Mouse (Mus musculus) E14TG2a.4 (cell line): Measurements from ENCODE around the gene Csde1.
A peak's percentile ranks its signal among the peaks of the same experiment; 100 is the strongest.

Experiments
- CTCF ChIP-seq: conservative IDR thresholded peaks from 2 replicates; pipeline ENCODE4 v1.5.1; 2014; ENCODE audit warnings: low read length
- NANOG ChIP-seq: IDR thresholded peaks from 2 replicates; pipeline ENCODE4 v1.6.1; 2014; ENCODE audit warnings: borderline replicate concordance, low read length, mixed read lengths
- POU5F1 ChIP-seq: IDR thresholded peaks from 2 replicates; pipeline ENCODE4 v1.6.1; 2014; ENCODE audit warnings: low read length, borderline replicate concordance

- TF ChIP-seq CTCF (peak; percentile 60), POU5F1 (no peak), NANOG (no peak)
Measured at GRCm38 (mm10) chr3:103099667-103100066, 79.4 kb downstream of the Csde1 start.
